Mouse (Mus musculus) heart, adult 2 months (tissue): ENCODE data around the gene Timm50. TPM values are rescaled to one million over a fixed set of nuclear protein-coding genes. Genes with fewer than 3 reads are reported as not detected.

Experiments used
- DNase-seq, 2 experiments: peaks; one replicate each; pipeline ENCODE4 v3.0.0; 2021
- H3K27ac ChIP-seq: fragments of 200-600 bp; 2 replicates; pipeline ENCODE4 v1.8.1; 2022
- H3K27me3 ChIP-seq: fragments of 200-500 bp; 2 replicates; pipeline ENCODE4 v1.6.1; 2012; ENCODE audit warnings: mild to moderate bottlenecking, low read length, inconsistent platforms, mixed read lengths; ENCODE audit not compliant: control insufficient read depth, insufficient read depth
- H3K36me3 ChIP-seq: fragments of 200-500 bp; 2 replicates; pipeline ENCODE4 v1.6.1; 2012; ENCODE audit warnings: low read length, inconsistent platforms; ENCODE audit not compliant: control insufficient read depth, insufficient read depth
- H3K4me1 ChIP-seq: fragments of 200-500 bp; 2 replicates; pipeline ENCODE4 v1.6.1; 2011; ENCODE audit warnings: low read length; ENCODE audit not compliant: control insufficient read depth, insufficient read depth
- H3K4me3 ChIP-seq: fragments of 200-600 bp; 2 replicates; pipeline ENCODE4 v1.8.1; 2022
- H3K79me2 ChIP-seq: fragments of 200-500 bp; replicated peaks from 2 replicates; pipeline ENCODE4 v1.6.1; 2012; ENCODE audit warnings: mild to moderate bottlenecking, inconsistent platforms, low read length, moderate library complexity, mixed read lengths; ENCODE audit not compliant: control insufficient read depth, insufficient read depth
- H3K9ac ChIP-seq: fragments of 200-500 bp; 2 replicates; pipeline ENCODE4 v1.6.1; 2012; ENCODE audit warnings: low read depth, mild to moderate bottlenecking, control low read depth, inconsistent platforms, low read length, mixed read lengths
- CTCF ChIP-seq: fragments of 200-600 bp; IDR thresholded peaks from 2 replicates; pipeline ENCODE4 v1.8.1; 2022; ENCODE audit warnings: antibody characterized with exemption, mild to moderate bottlenecking, moderate library complexity
- EP300 ChIP-seq: fragments of 200-500 bp; IDR thresholded peaks from 2 replicates; pipeline ENCODE4 v1.6.1; 2011; ENCODE audit warnings: low read depth, low read length, control low read depth; ENCODE audit not compliant: insufficient read depth
- POLR2A ChIP-seq: fragments of 200-500 bp; IDR thresholded peaks from 2 replicates; pipeline ENCODE4 v1.6.1; 2011; ENCODE audit warnings: mild to moderate bottlenecking, low read depth, low read length, control low read depth; ENCODE audit not compliant: insufficient read depth
- WGBS: fragments of 180-500 bp; shearing (Covaris S2); methylation state at CpG from one replicate; pipeline ENCODE4 v1.1.7; 2018; 5-methylcytosine and 5-hydroxymethylcytosine counted together
- intact Hi-C: fragments of 180-260 bp; cut with DNase I; formaldehyde crosslinking; loops from one replicate; pipeline ENCODE4 v1.15.1; 2025
- polyA plus RNA-seq: library from polyadenylated mRNA; depleted of rRNA; stranded (reverse); fragments of >200 nt; gene quantifications from 2 replicates; pipeline ENCODE4 v1.2.3, GENCODE M21; 2012
- total RNA-seq, 2 experiments: library from RNA; stranded (reverse); gene quantifications; 2 replicates each; pipeline ENCODE4 v1.2.3; 2021

Timm50 gene
- total and polyA plus RNA-seq, 3 experiments = 60.0 to 63.5 (median 63.0) TPM

DNA sequence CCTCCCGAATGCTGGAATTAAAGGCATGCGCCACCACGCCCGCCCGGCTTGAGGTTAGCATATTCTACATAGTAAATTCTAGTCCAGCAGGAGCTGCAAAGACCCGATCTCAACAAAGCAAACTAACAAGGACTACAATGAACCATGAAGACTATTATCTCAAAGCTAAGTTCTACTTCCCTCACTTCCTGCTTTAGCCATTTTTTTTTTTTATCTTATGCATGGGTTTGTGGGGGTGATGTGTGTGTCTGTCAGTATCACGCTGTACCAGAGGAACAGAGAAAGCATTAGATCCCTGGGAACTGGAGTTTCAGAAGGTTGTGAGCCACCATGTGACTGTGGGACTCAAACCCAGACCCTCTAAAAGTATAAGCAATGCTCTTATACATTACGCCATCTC lies 13.4 kb upstream of the Timm50 start:
- Histone ChIP-seq H3K27me3 (no peaks in the 10 kb centered on the region), H3K27ac (no peak overlapping the region), H3K79me2 (no peaks in the 10 kb centered on the region), H3K4me1 (no peaks in the 10 kb centered on the region), H3K4me3 (no peak overlapping the region), H3K36me3 (no peaks in the 10 kb centered on the region), H3K9ac (no peak overlapping the region)
- no peak for TF ChIP-seq POLR2A
- 94% methylated on average over 8 of the region's 8 CpGs for WGBS
- intact Hi-C loops = no loop called here
- DNase-seq = no peak

DNA sequence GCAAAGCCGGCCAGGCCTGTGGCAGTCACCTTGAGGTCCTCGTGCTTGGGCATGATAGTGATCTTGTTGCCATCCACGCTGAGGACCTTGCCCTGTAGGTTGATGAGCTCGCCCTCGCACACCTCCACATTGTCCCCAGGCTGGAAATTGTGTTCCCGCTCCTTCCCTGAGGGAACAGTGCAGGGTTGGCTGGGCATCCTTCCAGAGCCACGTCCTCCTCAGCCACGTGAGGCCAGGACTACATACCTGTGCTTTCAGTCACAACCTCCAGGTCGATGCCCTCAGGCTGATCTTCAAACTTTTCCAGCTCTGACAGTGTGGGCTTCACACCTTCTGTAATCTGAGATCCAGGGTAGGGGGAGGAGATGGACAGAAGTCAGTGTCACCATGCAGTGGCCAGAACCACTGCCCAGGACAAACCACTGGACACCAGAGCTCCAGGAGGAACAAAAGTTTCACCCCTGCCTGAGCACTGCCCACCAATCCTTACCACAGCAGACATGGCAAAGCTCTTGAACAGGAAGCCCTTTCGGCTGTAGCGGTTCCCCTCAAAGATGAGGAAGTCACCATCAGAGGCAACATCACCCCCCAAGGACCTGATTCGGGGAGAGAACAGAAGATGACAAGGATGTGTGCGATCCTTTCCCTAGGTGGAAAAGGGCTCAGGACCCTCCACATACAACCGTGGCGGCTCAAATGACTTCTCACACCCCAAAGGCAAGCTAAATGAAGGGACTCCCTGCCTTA lies 10.3 kb upstream of the Timm50 start:
- 86% methylated on average over 15 of the region's 15 CpGs for WGBS
- no peak for DNase-seq
- Histone ChIP-seq H3K36me3 (no peaks in the 10 kb centered on the region), H3K9ac (no peak overlapping the region), H3K4me3 (no peak overlapping the region), H3K4me1 (no peaks in the 10 kb centered on the region), H3K27ac (no peak overlapping the region), H3K79me2 (no peaks in the 10 kb centered on the region), H3K27me3 (no peaks in the 10 kb centered on the region)
- TF ChIP-seq EP300 = no peak
- TF ChIP-seq POLR2A = no peak
- TF ChIP-seq CTCF = no peak
- intact Hi-C loops = no loop called here

DNA sequence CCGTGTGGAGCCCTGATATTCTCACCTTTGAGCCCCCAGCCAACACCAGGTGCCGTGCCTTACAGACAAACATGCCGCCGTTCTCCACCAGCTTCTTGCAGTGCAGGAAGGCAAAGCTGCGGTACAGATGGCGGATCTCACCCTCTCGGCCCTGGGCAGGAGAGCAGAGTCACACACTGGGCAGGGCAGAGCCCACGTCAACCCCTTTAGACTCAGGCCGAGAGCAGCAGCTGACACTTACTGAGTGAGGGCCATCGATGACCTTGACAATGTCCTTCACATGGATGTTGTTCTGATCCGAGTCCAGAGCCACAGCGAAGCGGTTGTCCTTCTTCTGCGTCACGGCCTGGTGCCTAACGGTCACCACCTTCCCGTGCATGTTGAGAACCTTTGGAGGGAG lies 6.8 kb upstream of the Timm50 start:
- H3K27me3 ChIP-seq = no peaks in the 10 kb centered on the region
- no peak overlapping the region for H3K27ac ChIP-seq
- no peak for DNase-seq
- no peak overlapping the region for H3K9ac ChIP-seq
- no peaks in the 10 kb centered on the region for H3K36me3 ChIP-seq
- intact Hi-C loops = no loop called here
- H3K79me2 ChIP-seq = no peaks in the 10 kb centered on the region
- 88% methylated on average over 17 of the region's 17 CpGs for WGBS
- no peaks in the 10 kb centered on the region for H3K4me1 ChIP-seq
- TF ChIP-seq POLR2A = no peak
- no peak for TF ChIP-seq CTCF
- no peak for TF ChIP-seq EP300
- H3K4me3 ChIP-seq = no peak overlapping the region

DNA sequence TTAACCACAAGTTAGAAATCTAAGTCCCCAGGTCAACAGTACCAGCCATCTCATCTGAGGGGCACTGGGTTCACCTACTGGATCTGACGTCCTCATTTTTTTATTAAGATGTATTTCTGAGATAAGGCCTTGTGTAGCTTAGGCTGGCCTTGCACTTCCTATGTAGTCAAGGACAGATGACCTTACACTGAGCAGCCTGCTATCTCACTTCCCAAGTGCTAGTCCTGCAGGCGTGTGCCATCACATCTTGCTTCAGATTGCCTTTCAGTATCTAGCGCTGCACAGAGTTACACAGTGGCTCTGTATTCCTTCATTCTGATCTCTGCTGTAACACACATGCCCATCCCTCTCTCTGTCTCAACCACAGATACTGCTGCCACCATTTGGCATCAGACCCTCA lies 6.2 kb upstream of the Timm50 start:
- Histone ChIP-seq H3K27me3 (no peaks in the 10 kb centered on the region), H3K36me3 (no peaks in the 10 kb centered on the region), H3K4me3 (no peak overlapping the region), H3K9ac (no peak overlapping the region), H3K79me2 (no peaks in the 10 kb centered on the region), H3K4me1 (no peaks in the 10 kb centered on the region), H3K27ac (no peak overlapping the region)
- 78% methylated on average over 3 of the region's 3 CpGs for WGBS
- intact Hi-C loops = no loop called here
- no peak for DNase-seq
- TF ChIP-seq CTCF (no peak), POLR2A (no peak), EP300 (no peak)

DNA sequence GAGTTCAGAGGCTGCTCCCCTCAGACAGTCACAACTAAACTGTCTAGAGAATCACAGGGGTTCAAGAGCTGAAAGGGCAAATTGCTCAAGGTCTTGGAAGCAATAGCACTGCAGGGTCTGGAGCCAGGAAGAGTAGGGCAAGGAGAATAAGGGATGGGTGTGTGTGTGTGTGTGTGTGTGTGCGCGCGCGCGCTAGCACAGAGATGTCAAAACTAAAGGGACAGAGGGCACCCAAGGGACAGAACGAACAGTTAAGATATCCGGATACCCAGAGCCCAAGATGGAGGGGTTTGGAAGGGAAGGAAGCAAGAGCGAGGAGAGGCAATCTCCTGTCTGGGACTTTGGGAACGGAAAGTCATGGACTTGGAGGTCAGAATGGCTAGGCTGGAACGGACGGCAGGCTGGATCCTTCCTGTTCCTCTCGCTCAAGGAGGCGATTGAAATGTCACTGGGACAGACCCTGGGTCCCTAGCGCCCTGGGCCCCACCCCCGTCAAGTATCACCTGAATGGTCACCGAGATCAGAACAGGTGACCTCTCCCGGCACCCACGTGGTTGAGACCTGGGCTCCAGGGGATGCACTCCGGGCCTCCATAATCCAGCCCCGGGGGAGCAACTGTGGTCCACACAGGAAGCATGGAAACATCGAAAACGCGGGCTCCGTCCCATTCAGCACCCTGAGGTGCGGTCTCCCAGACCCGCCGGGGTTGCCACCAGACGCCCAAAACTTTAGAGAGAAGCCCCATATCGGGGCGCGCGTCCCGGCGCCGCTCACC lies 534 bp downstream of the Timm50 start:
- intact Hi-C loops = no loop called here
- TF ChIP-seq CTCF (no peak), POLR2A (no peak), EP300 (no peak)
- 4% methylated on average over 35 of the region's 35 CpGs for WGBS

DNA sequence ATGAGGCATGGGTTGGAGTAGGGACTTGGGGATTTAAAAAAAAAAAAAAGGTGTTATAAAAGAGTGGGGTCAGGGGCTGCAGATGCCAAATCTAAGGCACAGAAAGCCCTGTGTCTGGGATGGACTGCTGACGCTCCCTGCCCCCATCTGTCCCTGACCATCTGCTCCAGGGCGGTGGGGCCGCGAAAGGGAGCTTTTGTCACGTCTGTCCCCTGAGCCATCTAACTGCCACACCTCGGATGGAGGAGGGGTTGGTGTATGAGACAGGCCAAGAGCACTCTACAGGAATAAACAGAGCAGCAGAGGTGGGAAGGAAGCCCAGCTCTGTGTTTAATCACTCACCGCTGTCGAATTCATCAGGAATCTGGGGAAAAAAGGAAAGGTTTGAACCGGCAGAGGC lies 2.1 kb downstream of the Timm50 start:
- Histone ChIP-seq H3K27me3 (no peaks in the 10 kb centered on the region), H3K36me3 (no peaks in the 10 kb centered on the region), H3K27ac (no peak overlapping the region), H3K4me3 (no peak overlapping the region), H3K9ac (no peak overlapping the region), H3K79me2 (no peaks in the 10 kb centered on the region), H3K4me1 (peaks cover 4% of the 10 kb centered on the region)
- 72% methylated on average over 9 of the region's 9 CpGs for whole genome bisulfite sequencing
- intact Hi-C loops = no loop called here
- DNase-seq = no peak
- TF ChIP-seq POLR2A (no peak), CTCF (no peak), EP300 (no peak)

More for the DNA sequence above, 534 bp downstream of the Timm50 start:
- peaks cover 4% of the 10 kb centered on the region for H3K4me1 ChIP-seq
- no peaks in the 10 kb centered on the region for H3K79me2 ChIP-seq
- no peaks in the 10 kb centered on the region for H3K27me3 ChIP-seq
- H3K27ac ChIP-seq = peak overlapping the region; percentile 82
- peak overlapping the region; percentile 77 for H3K9ac ChIP-seq
- peak overlapping the region; percentile 95 for H3K4me3 ChIP-seq
- no peaks in the 10 kb centered on the region for H3K36me3 ChIP-seq
- DNase-seq = no peak
